Mouse (Mus musculus) lung, adult 2 months (tissue): Measurements from ENCODE around the gene Mttp.

Experiments used
- CTCF ChIP-seq: fragments of 200-500 bp; IDR thresholded peaks from 2 replicates; pipeline ENCODE4 v1.5.1; 2011; ENCODE audit warnings: mild to moderate bottlenecking, low read length, control low read depth; ENCODE audit not compliant: insufficient read depth
- POLR2A ChIP-seq: fragments of 200-500 bp; IDR thresholded peaks from 2 replicates; pipeline ENCODE4 v1.6.1; 2011; ENCODE audit warnings: low read depth, mild to moderate bottlenecking, control low read depth, low read length, borderline replicate concordance; ENCODE audit errors: extremely low read depth

- no peak for TF ChIP-seq CTCF
- TF ChIP-seq POLR2A, result no peak
Measured at GRCm38 (mm10) chr3:138133916-138134315, 10.9 kb downstream of the Mttp start.
